Mouse (Mus musculus) cerebellum, adult 2 months (tissue): ENCODE measurements at regions not wholly inside any gene's neighbourhood (a gene's known extent, or its start where the extent isn't known, plus 50 kb on each side); places are given as distances from the start of the nearest gene placed in this dataset.

Source experiments
- CTCF ChIP-seq: fragments of 200-500 bp; IDR thresholded peaks from 2 replicates; pipeline ENCODE4 v1.5.1; 2011; ENCODE audit warnings: low read depth, mild to moderate bottlenecking, control low read depth, low read length, moderate library complexity, borderline replicate concordance; ENCODE audit not compliant: insufficient read depth
- POLR2A ChIP-seq: fragments of 200-500 bp; IDR thresholded peaks from 2 replicates; pipeline ENCODE4 v1.6.1; 2011; ENCODE audit warnings: low read length, control low read depth, borderline replicate concordance; ENCODE audit not compliant: insufficient read depth

- TF ChIP-seq CTCF (no peak), POLR2A (no peak)
Measured at GRCm38 (mm10) chr4:55941423-55941822, 409.2 kb upstream of the Klf4 start.
